Mouse (Mus musculus) lung, postnatal 0 days (tissue): Measurements from ENCODE around the gene Trim62.

Source experiments
- CTCF ChIP-seq: IDR thresholded peaks from 2 replicates; pipeline ENCODE4 v1.5.1; 2016; ENCODE audit warnings: antibody characterized with exemption, mild to moderate bottlenecking
- EP300 ChIP-seq: IDR thresholded peaks from 2 replicates; pipeline ENCODE4 v1.6.1; 2016; ENCODE audit warnings: antibody characterized with exemption, mild to moderate bottlenecking, control low read depth

DNA sequence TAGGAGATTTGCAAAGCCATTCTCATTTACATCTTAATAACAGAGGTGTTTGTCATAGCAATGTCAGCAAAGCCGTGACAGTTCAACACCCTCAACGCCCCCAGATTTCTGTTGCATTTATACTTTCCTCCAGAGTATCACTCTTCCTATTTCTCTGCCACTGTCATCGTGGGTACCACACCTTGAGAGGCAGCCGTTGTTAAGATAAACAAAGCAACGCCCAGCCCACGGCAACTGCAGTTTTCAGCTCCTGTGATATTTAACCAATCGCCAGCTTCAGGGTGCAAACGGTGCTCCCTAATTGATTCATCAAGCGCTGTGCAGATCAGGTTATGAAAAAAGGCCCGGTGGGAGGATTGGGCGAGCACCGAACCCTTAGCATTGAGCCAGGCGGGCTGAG lies 38.8 kb upstream of the Trim62 start:
- no peak for TF ChIP-seq CTCF
- TF ChIP-seq EP300: no peak
